Mouse (Mus musculus) MEL (cell line): ENCODE measurements around the gene Opa1. TPM values are rescaled to one million over a fixed set of nuclear protein-coding genes. Genes with fewer than 3 reads are reported as not detected.
A peak's percentile ranks its signal among the peaks of the same experiment; 100 is the strongest.

Source experiments
- DNase-seq: peaks from one replicate; pipeline ENCODE4 v3.0.0; 2011; ENCODE audit warnings: low read depth, low spot score
- H3K27ac ChIP-seq: 2 replicates; pipeline ENCODE4 v1.5.1; 2012; ENCODE audit warnings: low read depth, mild to moderate bottlenecking, control low read depth, low read length, moderate library complexity; ENCODE audit not compliant: control insufficient read depth
- H3K27me3 ChIP-seq, 2 experiments: fragments of 150-350 bp in 1 of 2; sonication (generic) in 1 of 2; 2 replicates each; pipeline ENCODE4 v1.6.1; 2012; ENCODE audit warnings: low read length in 2 of 2, mild to moderate bottlenecking in 2 of 2, improper control_type of control experiment in 1 of 2, moderate library complexity in 1 of 2; ENCODE audit not compliant: insufficient read depth in 2 of 2, control insufficient read depth in 1 of 2
- H3K36me3 ChIP-seq, 2 experiments: 2 replicates each; pipeline ENCODE4 v1.6.1; 2012 to 2014; ENCODE audit warnings: low read length in 2 of 2, improper control_type of control experiment in 1 of 2, inconsistent platforms in 1 of 2, mild to moderate bottlenecking in 1 of 2; ENCODE audit not compliant: insufficient read depth in 2 of 2, control insufficient read depth in 1 of 2
- H3K4me1 ChIP-seq, 2 experiments: fragments of 150-350 bp in 1 of 2; sonication (generic) in 1 of 2; 2 replicates each; pipeline ENCODE4 v1.6.1; 2012; ENCODE audit warnings: low read length in 2 of 2, improper control_type of control experiment in 1 of 2, mild to moderate bottlenecking in 1 of 2; ENCODE audit not compliant: insufficient read depth in 2 of 2, control insufficient read depth in 1 of 2
- H3K4me3 ChIP-seq, 2 experiments: fragments of 150-350 bp in 1 of 2; sonication (generic) in 1 of 2; 2 replicates each; pipeline ENCODE4 v1.5.1; 2012; ENCODE audit warnings: low read depth in 2 of 2, low read length in 2 of 2, mild to moderate bottlenecking in 2 of 2, moderate library complexity in 2 of 2, control low read depth in 1 of 2, improper control_type of control experiment in 1 of 2; ENCODE audit not compliant: control insufficient read depth in 1 of 2, insufficient read depth in 1 of 2
- H3K79me2 ChIP-seq: 2 replicates; pipeline ENCODE4 v1.6.1; 2012; ENCODE audit warnings: mild to moderate bottlenecking, low read length, moderate library complexity; ENCODE audit not compliant: control insufficient read depth, poor library complexity, insufficient read depth
- H3K9ac ChIP-seq: 2 replicates; pipeline ENCODE4 v1.6.1; 2012; ENCODE audit warnings: low read depth, mild to moderate bottlenecking, control low read depth, low read length, moderate library complexity; ENCODE audit not compliant: control insufficient read depth, poor library complexity, severe bottlenecking
- H3K9me3 ChIP-seq: fragments of 150-350 bp; sonication (generic); replicated peaks from 2 replicates; pipeline ENCODE4 v1.6.1; 2012; ENCODE audit warnings: mild to moderate bottlenecking, low read length, improper control_type of control experiment, moderate library complexity; ENCODE audit not compliant: insufficient read depth
- CTCF ChIP-seq, 3 experiments: IDR thresholded peaks in 2 of 3; conservative IDR thresholded peaks in 1 of 3; 2 replicates each; pipeline ENCODE4 v1.5.1; 2011 to 2012; ENCODE audit warnings: low read length in 3 of 3, low read depth in 2 of 3, mild to moderate bottlenecking in 2 of 3, improper control_type of control experiment in 1 of 3, inconsistent platforms in 1 of 3, mixed read lengths in 1 of 3, moderate library complexity in 1 of 3; ENCODE audit not compliant: control insufficient read depth in 1 of 3, insufficient read depth in 1 of 3, poor library complexity in 1 of 3, severe bottlenecking in 1 of 3
- E2F4 ChIP-seq: IDR thresholded peaks from 2 replicates; pipeline ENCODE4 v1.6.1; 2011; ENCODE audit warnings: low read depth, low read length, improper control_type of control experiment, borderline replicate concordance
- ELF1 ChIP-seq: IDR thresholded peaks from 2 replicates; pipeline ENCODE4 v1.6.1; 2014; ENCODE audit warnings: low read depth, mild to moderate bottlenecking, inconsistent platforms, low read length, improper control_type of control experiment, moderate library complexity
- EP300 ChIP-seq, 2 experiments: IDR thresholded peaks; 2 replicates each; pipeline ENCODE4 v1.6.1; 2011; ENCODE audit warnings: improper control_type of control experiment in 2 of 2, low read length in 2 of 2, low read depth in 1 of 2, mild to moderate bottlenecking in 1 of 2
- GABPA ChIP-seq: IDR thresholded peaks from 2 replicates; pipeline ENCODE4 v1.6.1; 2012; ENCODE audit warnings: low read depth, mild to moderate bottlenecking, inconsistent platforms, low read length, improper control_type of control experiment, moderate library complexity
- GATA1 ChIP-seq: IDR thresholded peaks from 2 replicates; pipeline ENCODE4 v1.6.1; 2011; ENCODE audit warnings: low read depth, low read length, improper control_type of control experiment
- MAFK ChIP-seq: IDR thresholded peaks from 2 replicates; pipeline ENCODE4 v1.6.1; 2011; ENCODE audit warnings: low read depth, mild to moderate bottlenecking, low read length, improper control_type of control experiment, borderline replicate concordance
- MAZ ChIP-seq: IDR thresholded peaks from 2 replicates; pipeline ENCODE4 v1.6.1; 2012; ENCODE audit warnings: low read depth, mild to moderate bottlenecking, inconsistent platforms, low read length, improper control_type of control experiment
- MYC ChIP-seq: IDR thresholded peaks from 2 replicates; pipeline ENCODE4 v1.6.1; 2011; ENCODE audit warnings: low read depth, mild to moderate bottlenecking, low read length, improper control_type of control experiment, moderate library complexity
- NELFE ChIP-seq: IDR thresholded peaks from 2 replicates; pipeline ENCODE4 v1.6.1; 2011; ENCODE audit warnings: low read depth, low read length, improper control_type of control experiment
- SIN3A ChIP-seq: IDR thresholded peaks from 2 replicates; pipeline ENCODE4 v1.6.1; 2012; ENCODE audit warnings: low read length, improper control_type of control experiment, inconsistent platforms
- USF2 ChIP-seq, 2 experiments: IDR thresholded peaks; 2 replicates each; pipeline ENCODE4 v1.6.1; 2011 to 2012; ENCODE audit warnings: improper control_type of control experiment in 2 of 2, low read length in 2 of 2, borderline replicate concordance in 1 of 2, inconsistent platforms in 1 of 2, low read depth in 1 of 2, mild to moderate bottlenecking in 1 of 2; ENCODE audit not compliant: insufficient read depth in 1 of 2
- ZMIZ1 ChIP-seq: IDR thresholded peaks from 2 replicates; pipeline ENCODE4 v1.6.1; 2012; ENCODE audit warnings: low read depth, mild to moderate bottlenecking, inconsistent platforms, low read length, improper control_type of control experiment, moderate library complexity
- ZNF384 ChIP-seq: IDR thresholded peaks from 2 replicates; pipeline ENCODE4 v1.6.1; 2012; ENCODE audit warnings: low read depth, mild to moderate bottlenecking, inconsistent platforms, low read length, improper control_type of control experiment
- polyA plus RNA-seq, 2 experiments: library from polyadenylated mRNA; stranded (reverse) in 1 of 2; unstranded in 1 of 2; fragments of >175 nt in 1 of 2; fragments of >200 nt in 1 of 2; gene quantifications; 2 replicates each; pipeline versions ENCODE4 v1.2.1 to v1.2.4; 2012; ENCODE audit warnings: low replicate concordance in 2 of 2, low read depth in 1 of 2; ENCODE audit not compliant: insufficient read length in 2 of 2, insufficient read depth in 1 of 2, missing spikeins in 1 of 2
- total RNA-seq: library from RNA; depleted of rRNA; stranded (reverse); fragments of 300-350 nt; gene quantifications from 2 replicates; pipeline ENCODE4 v1.2.3, GENCODE M21; 2012

The Opa1 gene
- total and polyA plus RNA-seq, 3 experiments = 43.4 to 56.1 (median 45.6) TPM

- Histone ChIP-seq H3K9me3 (no peaks in the 10 kb centered on the region), H3K79me2 (no peaks in the 10 kb centered on the region), H3K4me1 (no peaks in the 10 kb centered on the region), H3K36me3 (peaks cover 0 to 6% of the 10 kb centered on the region in 2 experiments; a peak in 2 of 4 replicates), H3K27me3 (no peaks in the 10 kb centered on the region), H3K4me3 (no peak overlapping the region), H3K9ac (no peak overlapping the region), H3K27ac (no peak overlapping the region)
- DNase-seq = no peak
- TF ChIP-seq MAZ (no peak), GABPA (no peak), E2F4 (no peak), GATA1 (no peak), EP300 (IDR thresholded peaks at IDR 0.05; ENCODE audit: low read depth in 1 of 2, low read length in 2 of 2) (no peak), CTCF (IDR thresholded peaks at IDR 0.05 in 2 of 3, conservative IDR thresholded peaks at IDR 0.05 in 1 of 3; ENCODE audit: control insufficient read depth in 1 of 3, insufficient read depth in 1 of 3, low read depth in 2 of 3, low read length in 3 of 3, poor library complexity in 1 of 3, severe bottlenecking in 1 of 3) (no peak), NELFE (no peak), ELF1 (no peak), MYC (no peak), ZNF384 (no peak), USF2 (IDR thresholded peaks at IDR 0.05; ENCODE audit: borderline replicate concordance in 1 of 2, insufficient read depth in 1 of 2, low read depth in 1 of 2, low read length in 2 of 2) (no peak), SIN3A (no peak)
These were observed 65.7 kb downstream of the Opa1 start for GRCm38 (mm10) chr16:29644871-29645270.

- H3K4me3 ChIP-seq = no peak overlapping the region
- H3K9ac ChIP-seq = no peak overlapping the region
- H3K27me3 ChIP-seq = no peaks in the 10 kb centered on the region
- no peaks in the 10 kb centered on the region for H3K79me2 ChIP-seq
- peaks cover 0 to 6% of the 10 kb centered on the region in 2 experiments; a peak in 2 of 4 replicates for H3K36me3 ChIP-seq
- TF ChIP-seq ZNF384 (peak; percentile 48; the same call in 1 of the 2 replicates), ZMIZ1 (no peak), MAFK (no peak)
- no peaks in the 10 kb centered on the region for H3K4me1 ChIP-seq
- no peaks in the 10 kb centered on the region for H3K9me3 ChIP-seq
- DNase-seq = no peak
- no peak overlapping the region for H3K27ac ChIP-seq
These were observed 67.1 kb downstream of the Opa1 start for GRCm38 (mm10) chr16:29646202-29646601.
